Mouse (Mus musculus): ENCODE measurements around the gene Oaz1. TPM values are rescaled to one million over a fixed set of nuclear protein-coding genes. Genes with fewer than 3 reads are reported as not detected.
A peak's percentile ranks its signal among the peaks of the same experiment; 100 is the strongest.

The Oaz1 gene
- total RNA-seq, 2 experiments from 2014 or later = 668 to 717 TPM

GRCm38 (mm10) chr10:80845055-80845693 lies 18.7 kb downstream of the Oaz1 start:
- no peak for DNase-seq (ENCODE audit: low spot score in 2 of 2)

DNA sequence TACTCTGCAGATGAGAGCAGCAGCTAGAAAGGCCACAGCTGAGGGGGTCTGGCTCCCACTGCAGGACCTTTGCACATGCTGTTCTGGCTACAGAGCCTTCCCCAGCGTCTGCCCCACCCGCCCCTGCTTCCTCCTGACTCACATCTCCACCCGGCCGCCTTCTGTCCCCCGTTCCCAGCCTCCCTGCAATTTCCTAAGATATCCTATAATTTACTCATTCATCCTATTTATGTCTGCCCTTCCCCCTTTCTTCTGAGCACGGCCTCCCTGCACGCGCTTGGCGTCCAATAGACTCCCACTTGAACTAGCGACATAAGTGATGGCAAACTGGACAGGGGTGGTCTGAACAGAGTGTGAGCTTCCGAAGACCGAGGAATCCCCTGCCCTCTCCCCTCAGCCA lies 19.3 kb downstream of the Oaz1 start:
- no peak for DNase-seq (ENCODE audit: low spot score in 2 of 2)

DNA sequence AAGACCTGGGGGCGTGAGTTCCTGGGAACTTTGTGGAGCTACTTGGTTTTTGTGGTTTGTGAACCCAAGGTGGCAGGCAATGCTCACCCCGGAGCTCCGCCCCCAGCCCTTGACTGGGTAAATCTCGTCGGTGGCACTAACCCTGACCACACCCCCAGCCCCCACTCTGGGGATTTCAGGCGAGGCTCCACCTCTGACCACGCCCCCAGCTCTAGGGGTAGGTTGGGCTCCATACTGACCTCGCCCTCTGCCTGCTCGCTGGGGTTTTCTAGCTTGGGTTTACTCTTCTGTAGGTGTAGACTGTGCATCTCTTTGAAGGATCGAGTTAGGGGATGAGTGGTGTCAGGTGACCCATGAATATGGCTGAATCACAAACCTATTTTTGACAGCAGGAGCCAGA lies 22.1 kb downstream of the Oaz1 start:
- no peak for DNase-seq (ENCODE audit: low spot score in 2 of 2)

- DNase-seq (ENCODE audit: low spot score in 2 of 2) = peak; percentile 95 to 98
Measured at GRCm38 (mm10) chr10:80854913-80855748, 28.7 kb downstream of the Oaz1 start, which contains the start of the genes Lsm7 and Sppl2b. Gene Lsm7 (minus strand): TSS chr10:80855209. Gene Sppl2b (plus strand): TSS chr10:80855275.

DNA sequence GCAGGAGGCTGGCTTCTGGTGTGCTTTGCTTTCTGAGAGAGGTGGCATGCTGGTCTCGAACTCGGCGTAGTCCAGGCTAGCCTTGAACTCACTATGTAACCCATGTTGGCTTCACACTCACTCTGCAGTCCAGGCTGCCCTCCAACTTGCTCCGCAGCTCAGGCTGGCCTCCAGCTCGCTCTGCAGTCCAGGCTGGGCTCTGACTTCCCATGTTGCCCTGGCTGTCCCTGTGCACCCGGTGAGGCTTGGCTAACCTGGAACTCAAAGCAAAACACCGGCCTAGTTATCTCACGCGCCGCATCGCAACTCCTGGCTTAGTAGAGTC lies 29.3 kb downstream of the Oaz1 start:
- no peak for DNase-seq (ENCODE audit: low spot score in 2 of 2)

DNA sequence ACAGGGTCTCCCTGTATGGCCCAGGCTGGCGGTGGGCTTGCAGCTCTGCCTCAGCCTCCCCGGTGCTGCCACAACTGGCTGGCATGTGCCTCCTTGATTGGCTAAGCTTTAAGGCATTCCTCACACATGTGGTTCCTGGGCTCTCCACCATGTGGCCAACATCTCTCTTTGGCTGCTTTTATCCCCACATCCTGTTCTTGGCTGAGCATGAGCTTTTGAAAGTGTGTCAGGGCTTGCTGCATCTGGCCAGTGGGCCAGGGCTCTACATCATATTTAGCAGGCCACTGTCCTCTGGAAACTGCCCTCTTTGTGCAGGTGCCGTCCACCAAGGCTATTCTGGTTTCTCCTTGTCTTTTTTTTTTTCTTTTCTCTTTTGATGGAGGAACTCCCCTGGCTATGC lies 29.8 kb downstream of the Oaz1 start:
- no peak for DNase-seq (ENCODE audit: low spot score in 2 of 2)

- DNase-seq (ENCODE audit: low spot score in 2 of 2) = no peak
Measured at GRCm38 (mm10) chr10:80856908-80857307, 30.5 kb downstream of the Oaz1 start.

GRCm38 (mm10) chr10:80857386-80857785 lies 30.9 kb downstream of the Oaz1 start:
- DNase-seq (ENCODE audit: low spot score in 2 of 2) = no peak

GRCm38 (mm10) chr10:80857848-80858247 lies 31.4 kb downstream of the Oaz1 start:
- DNase-seq (ENCODE audit: low spot score in 2 of 2) = no peak

- no peak for DNase-seq (ENCODE audit: low spot score in 2 of 2)
Measured at GRCm38 (mm10) chr10:80858350-80858935, 32.0 kb downstream of the Oaz1 start.

DNA sequence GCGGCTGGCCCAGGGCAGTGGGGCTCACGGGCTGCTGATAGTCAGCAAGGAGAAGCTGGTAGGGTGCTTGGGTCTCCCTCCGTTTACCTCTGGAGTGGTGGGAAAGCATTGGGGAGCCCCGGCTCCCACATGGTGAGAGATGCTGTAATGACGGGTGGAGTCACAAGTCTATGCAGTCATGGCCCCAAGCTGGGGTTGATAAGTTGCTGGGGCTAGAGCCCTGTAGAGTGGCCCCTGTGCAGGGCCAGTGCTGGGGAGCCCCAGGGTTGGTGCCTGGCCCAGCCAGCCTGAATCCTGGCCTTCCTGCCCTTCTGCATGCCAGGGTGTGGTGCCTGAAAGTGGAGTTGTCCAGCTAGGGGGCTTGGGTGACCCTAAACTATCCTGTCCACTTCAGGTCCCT lies 35.8 kb downstream of the Oaz1 start:
- no peak for DNase-seq (ENCODE audit: low spot score in 2 of 2)

DNA sequence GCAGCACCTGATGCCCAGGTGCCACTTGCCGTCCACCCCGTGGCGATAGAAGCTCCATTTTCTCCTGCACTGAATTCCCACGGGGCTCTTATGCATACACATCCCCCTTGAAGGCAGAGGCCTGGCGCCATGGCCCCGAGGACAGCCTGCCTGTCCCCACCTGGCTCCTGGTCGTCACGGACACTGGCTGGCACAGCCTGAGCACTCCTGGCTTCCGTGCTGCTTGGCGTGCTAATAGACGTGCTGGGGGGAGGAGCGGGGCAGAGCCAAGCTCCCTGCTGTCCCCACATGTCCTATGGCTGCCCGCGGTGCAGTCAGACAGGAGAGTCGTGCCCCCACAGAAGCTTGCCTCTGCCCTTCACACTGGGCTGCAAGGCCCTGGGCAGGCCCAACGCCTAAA lies 38.0 kb downstream of the Oaz1 start:
- DNase-seq (ENCODE audit: low spot score in 2 of 2) = no peak

- no peak for DNase-seq (ENCODE audit: low spot score in 2 of 2)
Measured at GRCm38 (mm10) chr10:80870993-80871392, 44.5 kb downstream of the Oaz1 start.

DNA sequence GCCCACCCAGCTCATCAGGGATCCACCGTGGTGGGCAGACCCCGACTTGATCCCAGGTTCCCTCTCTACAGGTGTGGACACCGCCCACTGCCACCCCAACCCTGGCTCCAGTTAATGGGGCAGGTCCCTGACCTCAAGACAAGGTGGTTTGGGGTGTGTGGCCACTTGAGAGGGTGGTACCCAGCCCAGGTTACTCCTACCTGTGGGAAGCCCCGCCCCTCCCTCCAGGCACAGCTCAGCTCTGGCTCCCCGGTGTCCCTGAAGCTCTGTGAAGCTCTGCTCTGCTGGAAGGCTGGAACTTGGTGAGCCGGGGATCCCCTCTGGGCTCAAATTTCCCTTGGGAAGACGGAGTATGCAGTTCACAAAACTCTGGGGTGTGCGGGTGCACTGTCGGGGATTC lies 45.1 kb downstream of the Oaz1 start, which contains the start of gene Tmprss9:
Gene Tmprss9, plus strand, starts transcription at position 268 of the 400 bp plus-strand sequence.
- DNase-seq (ENCODE audit: low spot score in 2 of 2) = no peak

GRCm38 (mm10) chr10:80874035-80874434 lies 47.6 kb downstream of the Oaz1 start:
- DNase-seq (ENCODE audit: low spot score in 2 of 2) = no peak

DNA sequence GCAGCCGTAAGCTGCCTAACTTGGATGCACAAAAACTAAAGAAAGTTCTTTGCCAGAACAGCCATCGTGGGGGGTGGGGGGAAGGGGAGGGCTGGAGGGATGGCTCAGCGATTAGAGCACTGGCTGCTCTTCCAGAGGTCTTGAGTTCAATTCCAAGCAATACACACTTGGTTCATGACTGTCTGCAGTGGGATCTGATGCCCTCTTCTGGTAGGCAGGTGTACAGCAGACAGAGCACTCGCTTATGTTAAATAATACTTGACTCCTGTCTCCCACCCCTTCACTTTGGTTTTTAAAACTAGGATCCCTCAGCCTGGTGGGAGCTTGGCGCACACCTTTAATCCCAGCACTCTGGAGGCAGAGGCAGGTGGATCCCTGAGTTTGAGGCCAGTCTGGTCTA lies 49.6 kb downstream of the Oaz1 start:
- no peak for DNase-seq (ENCODE audit: low spot score in 2 of 2)

GRCm38 (mm10) chr10:80876594-80876993 lies 50.1 kb downstream of the Oaz1 start:
- DNase-seq (ENCODE audit: low spot score in 2 of 2) = no peak

Small RNA genes within 50 kb of the gene (microRNA-seq; reads per million reads assigned to microRNA genes)
- 3.4 reads per million, percentile 9 among the genes with 10 or more reads in this experiment for gene Mir1982

Other genes starting within 250 kb of the Oaz1 start
- 10 to 100 TPM; 14.2 to 16.5 TPM for gene Klf16, start 249.3 kb upstream of the Oaz1 start, total RNA-seq (2021)
- 100 to 1,000 TPM; 106 to 112 TPM for gene Abhd17a, start 236.3 kb upstream of the Oaz1 start, total RNA-seq (2021)
- 10 to 100 TPM; 49.5 to 51.8 TPM for gene Scamp4, start 223.8 kb upstream of the Oaz1 start, total RNA-seq (2021)
- gene Adat3, start 223.8 kb upstream of the Oaz1 start, total RNA-seq (2021) = 1 to 10 TPM; 4.0 to 4.9 TPM
- 1 to 10 TPM; 3.0 to 3.4 TPM for gene Gm49322, start 220.6 kb upstream of the Oaz1 start, total RNA-seq (2021)
- 100 to 1,000 TPM; 169 to 173 TPM for gene Csnk1g2, start 203.8 kb upstream of the Oaz1 start, total RNA-seq (2021)
- 10 to 100 TPM; 72.0 to 76.3 TPM for gene Btbd2, start 169.6 kb upstream of the Oaz1 start, total RNA-seq (2021)
- gene Mknk2, start 148.5 kb upstream of the Oaz1 start, total RNA-seq (2021) = 100 to 1,000 TPM; 126 to 134 TPM
- 10 to 100 TPM; 16.5 to 16.6 TPM for gene Mob3a, start 124.7 kb upstream of the Oaz1 start, total RNA-seq (2021)
- gene Izumo4, start 124.5 kb upstream of the Oaz1 start, total RNA-seq (2021) = 10 to 100 TPM; 18.3 to 24.9 TPM
- 100 to 1,000 TPM in 1 of 2 experiments, 10 to 100 TPM in 1; 98.9 to 114 TPM for gene Ap3d1, start 84.4 kb upstream of the Oaz1 start, total RNA-seq (2021)
- 10 to 100 TPM; 81.2 to 83.2 TPM for gene Dot1l, start 71.5 kb upstream of the Oaz1 start, total RNA-seq (2021)
- 10 to 100 TPM; 79.5 to 79.9 TPM for gene Sf3a2, start 28.5 kb upstream of the Oaz1 start, total RNA-seq (2021)
- 100 to 1,000 TPM in 1 of 2 experiments, 10 to 100 TPM in 1; 93.7 to 105 TPM for gene Plekhj1, start 28.0 kb upstream of the Oaz1 start, total RNA-seq (2021)
- gene Amh, start 21.4 kb upstream of the Oaz1 start, total RNA-seq (2021) = 1 to 10 TPM in 1 of 2 experiments, under 1 TPM in 1; 0.79 to 1.1 TPM
- gene Jsrp1, start 13.2 kb upstream of the Oaz1 start, total RNA-seq (2021) = 10 to 100 TPM; 12.7 to 18.4 TPM
- gene Lingo3, start 17.4 kb downstream of the Oaz1 start, total RNA-seq (2021) = 1 to 10 TPM; 1.1 to 1.5 TPM
- 10 to 100 TPM; 50.4 to 52.9 TPM for gene Lsm7, start 28.6 kb downstream of the Oaz1 start, total RNA-seq (2021)
- 10 to 100 TPM; 43.5 to 47.7 TPM for gene Sppl2b, start 28.6 kb downstream of the Oaz1 start, total RNA-seq (2021)
- not detected for gene Tmprss9, start 45.2 kb downstream of the Oaz1 start, total RNA-seq (2021)
- gene Timm13, start 74.3 kb downstream of the Oaz1 start, total RNA-seq (2021) = 100 to 1,000 TPM; 162 to 179 TPM
- gene Lmnb2, start 91.6 kb downstream of the Oaz1 start, total RNA-seq (2021) = 10 to 100 TPM; 18.5 to 23.1 TPM
- 10 to 100 TPM; 10.9 to 11.1 TPM for gene Gadd45b, start 103.4 kb downstream of the Oaz1 start, total RNA-seq (2021)
- 1 to 10 TPM; 5.4 to 6.7 TPM for gene Gng7, start 188.3 kb downstream of the Oaz1 start, total RNA-seq (2021)
- 1 to 10 TPM; 2.9 to 3.5 TPM for gene Diras1, start 199.0 kb downstream of the Oaz1 start, total RNA-seq (2021)
- gene Slc39a3, start 210.8 kb downstream of the Oaz1 start, total RNA-seq (2021) = 10 to 100 TPM; 32.9 to 36.3 TPM
- gene Sgta, start 233.5 kb downstream of the Oaz1 start, total RNA-seq (2021) = 100 to 1,000 TPM; 158 to 163 TPM
- gene Thop1, start 243.4 kb downstream of the Oaz1 start, total RNA-seq (2021) = 10 to 100 TPM; 39.1 to 46.7 TPM